Mouse (Mus musculus) limb, embryonic 11.5 days (tissue): Measurements from ENCODE around the gene Kit. TPM values are rescaled to one million over a fixed set of nuclear protein-coding genes. Genes with fewer than 3 reads are reported as not detected.

Experiments used
- ATAC-seq: fragments of 200-750 bp; cut with Nextera tagmentation; 2 replicates; pipeline ENCODE4 v1.8.0; 2017; ENCODE audit warnings: low read depth; ENCODE audit not compliant: insufficient number of reproducible peaks, low FRiP score, low TSS enrichment
- DNase-seq: peaks from one replicate; pipeline ENCODE4 v3.0.0-alpha.2; 2015; ENCODE audit warnings: low spot score
- H3K27ac ChIP-seq: fragments of 300-500 bp; sonication (generic); replicated peaks from 2 replicates; pipeline ENCODE4 v1.5.1; 2014; ENCODE audit warnings: low read depth, mild to moderate bottlenecking, low read length
- H3K27me3 ChIP-seq: fragments of 300-500 bp; sonication (generic); 2 replicates; pipeline ENCODE4 v1.6.1; 2014; ENCODE audit warnings: mild to moderate bottlenecking, low read length, mixed read lengths; ENCODE audit not compliant: control insufficient read depth, insufficient read depth
- H3K36me3 ChIP-seq: fragments of 300-500 bp; sonication (generic); 2 replicates; pipeline ENCODE4 v1.6.1; 2014; ENCODE audit warnings: mild to moderate bottlenecking, low read length, moderate library complexity, mixed read lengths; ENCODE audit not compliant: control insufficient read depth, insufficient read depth
- H3K4me1 ChIP-seq: fragments of 300-500 bp; sonication (generic); 2 replicates; pipeline ENCODE4 v1.6.1; 2014; ENCODE audit warnings: low read length, mixed read lengths; ENCODE audit not compliant: control insufficient read depth, insufficient read depth
- H3K4me2 ChIP-seq: fragments of 300-500 bp; sonication (generic); 2 replicates; pipeline ENCODE4 v1.6.1; 2014; ENCODE audit warnings: low read depth, mild to moderate bottlenecking, moderate library complexity; ENCODE audit not compliant: severe bottlenecking
- H3K4me3 ChIP-seq: fragments of 300-500 bp; sonication (generic); 2 replicates; pipeline ENCODE4 v1.5.1; 2014; ENCODE audit warnings: low read depth, low read length
- H3K9ac ChIP-seq: fragments of 300-500 bp; sonication (generic); 2 replicates; pipeline ENCODE4 v1.6.1; 2014; ENCODE audit warnings: mild to moderate bottlenecking, low read length
- H3K9me3 ChIP-seq: fragments of 300-500 bp; sonication (generic); 2 replicates; pipeline ENCODE4 v1.6.1; 2016; ENCODE audit warnings: low read length; ENCODE audit not compliant: control insufficient read depth
- WGBS: fragments of 180-500 bp; shearing (Covaris S2); extraction: QIAGEN DNeasy Blood & Tissue Kit; methylation state at CpG from one replicate; pipeline ENCODE4 v1.1.7; 2014; 5-methylcytosine and 5-hydroxymethylcytosine counted together
- polyA plus RNA-seq: library from polyadenylated mRNA; unstranded; fragments of >200 nt; fragmentation: Nextera tagmentation; extraction: Ambion mirVana; gene quantifications from 2 replicates; pipeline ENCODE4 v1.2.1, GENCODE M21; 2014

Gene Kit
- polyA plus RNA-seq, 1 experiment from 2014 or later: 15.5 TPM

GRCm38 (mm10) chr5:75596211-75596610 is 21.5 kb downstream of the Kit start:
- Histone ChIP-seq H3K36me3 (no peaks in the 10 kb centered on the region), H3K4me3 (no peak overlapping the region), H3K27me3 (no peaks in the 10 kb centered on the region), H3K9me3 (no peaks in the 10 kb centered on the region), H3K4me1 (peaks cover 7% of the 10 kb centered on the region), H3K9ac (no peak overlapping the region), H3K27ac (no peak overlapping the region), H3K4me2 (no peak overlapping the region)
- WGBS: 21% methylated on average over 14 of the region's 14 CpGs
- no peak for ATAC-seq
- DNase-seq: no peak

GRCm38 (mm10) chr5:75597316-75597715 is 22.6 kb downstream of the Kit start:
- 68% methylated on average over 2 of the region's 2 CpGs for WGBS
- Histone ChIP-seq H3K4me3 (no peak overlapping the region), H3K9ac (no peak overlapping the region)

GRCm38 (mm10) chr5:75598491-75598890 is 23.8 kb downstream of the Kit start:
- Histone ChIP-seq H3K4me3 (no peak overlapping the region), H3K4me1 (peaks cover 7% of the 10 kb centered on the region), H3K4me2 (no peak overlapping the region), H3K27ac (no peak overlapping the region), H3K27me3 (no peaks in the 10 kb centered on the region), H3K9me3 (no peaks in the 10 kb centered on the region), H3K36me3 (no peaks in the 10 kb centered on the region), H3K9ac (no peak overlapping the region)
- ATAC-seq (no peak), DNase-seq (no peak)
- WGBS: 91% methylated on average over 13 of the region's 13 CpGs

More at GRCm38 (mm10) chr5:75597316-75597715, 22.6 kb downstream of the Kit start:
- no peaks in the 10 kb centered on the region for H3K27me3 ChIP-seq
- H3K4me2 ChIP-seq: no peak overlapping the region
- H3K9me3 ChIP-seq: no peaks in the 10 kb centered on the region
- no peak for ATAC-seq
- no peaks in the 10 kb centered on the region for H3K36me3 ChIP-seq
- H3K27ac ChIP-seq: no peak overlapping the region
- no peak for DNase-seq
- H3K4me1 ChIP-seq: peaks cover 7% of the 10 kb centered on the region

- no peaks in the 10 kb centered on the region for H3K27me3 ChIP-seq
- ATAC-seq (no peak), DNase-seq (no peak)
- H3K27ac ChIP-seq: no peak overlapping the region
- H3K4me2 ChIP-seq: no peak overlapping the region
- H3K36me3 ChIP-seq: no peaks in the 10 kb centered on the region
- no peak overlapping the region for H3K4me3 ChIP-seq
- no peak overlapping the region for H3K9ac ChIP-seq
- no peaks in the 10 kb centered on the region for H3K9me3 ChIP-seq
- 68% methylated on average over 6 of the region's 6 CpGs for WGBS
- H3K4me1 ChIP-seq: peaks cover 7% of the 10 kb centered on the region
Observed at GRCm38 (mm10) chr5:75599991-75600390, 25.3 kb downstream of the Kit start.

- DNase-seq: no peak
- Histone ChIP-seq H3K4me2 (no peak overlapping the region), H3K9me3 (no peaks in the 10 kb centered on the region), H3K9ac (no peak overlapping the region), H3K4me3 (no peak overlapping the region), H3K36me3 (no peaks in the 10 kb centered on the region), H3K27ac (no peak overlapping the region), H3K4me1 (no peaks in the 10 kb centered on the region), H3K27me3 (no peaks in the 10 kb centered on the region)
- ATAC-seq: no peak
- 82% methylated on average over 9 of the region's 9 CpGs for WGBS
Observed at GRCm38 (mm10) chr5:75604238-75604637, 29.5 kb downstream of the Kit start.

GRCm38 (mm10) chr5:75606898-75607297 is 32.2 kb downstream of the Kit start:
- Histone ChIP-seq H3K9me3 (no peaks in the 10 kb centered on the region), H3K27me3 (no peaks in the 10 kb centered on the region), H3K27ac (no peak overlapping the region), H3K4me3 (no peak overlapping the region), H3K36me3 (no peaks in the 10 kb centered on the region), H3K9ac (no peak overlapping the region), H3K4me1 (no peaks in the 10 kb centered on the region), H3K4me2 (no peak overlapping the region)
- no peak for DNase-seq
- no peak for ATAC-seq
- WGBS: 90% methylated on average over 14 of the region's 14 CpGs

- no peak overlapping the region for H3K4me2 ChIP-seq
- no peaks in the 10 kb centered on the region for H3K27me3 ChIP-seq
- no peaks in the 10 kb centered on the region for H3K9me3 ChIP-seq
- no peak overlapping the region for H3K4me3 ChIP-seq
- no peak for DNase-seq
- no peak overlapping the region for H3K27ac ChIP-seq
- no peaks in the 10 kb centered on the region for H3K36me3 ChIP-seq
- no peaks in the 10 kb centered on the region for H3K4me1 ChIP-seq
- H3K9ac ChIP-seq: no peak overlapping the region
- no peak for ATAC-seq
- WGBS: 92% methylated on average over 12 of the region's 12 CpGs
Observed at GRCm38 (mm10) chr5:75607971-75608370, 33.3 kb downstream of the Kit start.

- WGBS: 68% methylated on average over 1 of the region's 1 CpGs
- no peak for DNase-seq
Observed at GRCm38 (mm10) chr5:75612380-75612779, 37.7 kb downstream of the Kit start.

GRCm38 (mm10) chr5:75612926-75613325 is 38.2 kb downstream of the Kit start:
- WGBS: 95% methylated on average over 4 of the region's 4 CpGs
- H3K4me1 ChIP-seq: no peaks in the 10 kb centered on the region

More at GRCm38 (mm10) chr5:75612380-75612779, 37.7 kb downstream of the Kit start:
- Histone ChIP-seq H3K9ac (no peak overlapping the region), H3K27ac (no peak overlapping the region), H3K27me3 (no peaks in the 10 kb centered on the region), H3K4me1 (no peaks in the 10 kb centered on the region), H3K9me3 (no peaks in the 10 kb centered on the region), H3K4me2 (no peak overlapping the region), H3K36me3 (no peaks in the 10 kb centered on the region), H3K4me3 (no peak overlapping the region)
- no peak for ATAC-seq

More at GRCm38 (mm10) chr5:75612926-75613325, 38.2 kb downstream of the Kit start:
- Histone ChIP-seq H3K27me3 (no peaks in the 10 kb centered on the region), H3K36me3 (no peaks in the 10 kb centered on the region), H3K27ac (no peak overlapping the region), H3K9me3 (no peaks in the 10 kb centered on the region), H3K4me3 (no peak overlapping the region), H3K4me2 (no peak overlapping the region), H3K9ac (no peak overlapping the region)
- ATAC-seq: no peak
- no peak for DNase-seq
